Mouse (Mus musculus) adipocyte (in vitro differentiated cells): ENCODE results near the gene Fsd1l.
"Not testable (repeated sequence)": the region's sequence is repeated elsewhere in the genome, so short reads cannot be mapped to it uniquely, and the experiment has no call there.

Experiments
- DNase-seq: peaks from one replicate; pipeline ENCODE4 v3.0.0-alpha.2; 2016; ENCODE audit warnings: low spot score

Gene Fsd1l

DNA sequence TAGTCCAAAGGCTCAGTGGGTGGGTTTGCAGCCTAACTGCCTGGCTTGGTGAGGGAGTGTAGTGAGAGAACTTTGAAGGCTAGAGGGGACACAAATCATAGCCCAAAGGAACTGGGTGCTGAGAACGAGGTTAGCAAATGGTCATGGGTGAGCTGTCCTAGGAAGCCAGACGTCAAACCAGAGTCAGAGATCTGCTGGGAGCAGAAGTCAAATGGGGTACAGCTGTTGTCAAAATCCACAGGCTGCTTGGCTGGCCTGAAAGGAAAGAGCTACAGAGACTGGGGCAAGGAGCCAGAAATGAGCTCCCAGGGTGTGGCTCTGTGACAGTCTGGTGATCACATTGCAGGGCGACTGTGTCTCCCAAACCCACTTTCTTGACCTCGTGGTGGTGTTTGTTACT, 2.3 kb upstream of the Fsd1l start:
- peak; percentile 35 for DNase-seq

DNA sequence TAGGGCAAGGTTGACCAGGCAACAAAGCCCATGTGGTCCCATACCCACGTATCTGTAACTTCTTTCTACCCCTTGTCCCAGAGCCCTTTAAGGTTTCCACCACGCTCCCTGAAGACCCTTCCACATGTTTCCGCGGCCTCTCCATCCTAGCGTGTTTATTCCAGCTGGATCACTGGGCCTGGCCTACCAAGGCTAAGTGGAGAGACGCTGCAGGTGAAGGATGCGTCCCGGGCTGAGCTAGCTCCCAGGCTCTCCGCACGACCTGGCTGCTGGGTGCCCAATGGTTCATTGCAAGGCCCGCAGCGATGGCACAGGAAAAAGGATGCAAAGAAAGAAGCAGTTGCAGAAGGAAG, 332 bp upstream of the Fsd1l start:
- DNase-seq = no peak

DNA sequence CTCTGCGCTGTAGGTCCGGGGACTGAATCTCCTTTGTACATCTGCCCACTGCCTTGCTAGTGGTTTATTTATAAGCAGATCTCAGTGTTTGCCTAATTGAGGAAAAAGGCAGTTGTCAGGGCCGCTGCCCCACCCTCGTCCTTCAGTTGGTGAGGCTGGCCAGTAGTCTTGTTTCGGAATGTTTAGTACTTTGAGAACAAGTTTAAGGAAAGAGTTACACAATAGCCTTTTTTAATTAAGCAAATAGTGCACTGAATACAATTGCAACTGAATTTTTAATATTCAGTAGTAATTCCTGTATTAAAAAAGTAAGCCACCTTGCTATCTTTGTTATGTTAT, 709 bp downstream of the Fsd1l start:
- peak; percentile 7 for DNase-seq

DNA sequence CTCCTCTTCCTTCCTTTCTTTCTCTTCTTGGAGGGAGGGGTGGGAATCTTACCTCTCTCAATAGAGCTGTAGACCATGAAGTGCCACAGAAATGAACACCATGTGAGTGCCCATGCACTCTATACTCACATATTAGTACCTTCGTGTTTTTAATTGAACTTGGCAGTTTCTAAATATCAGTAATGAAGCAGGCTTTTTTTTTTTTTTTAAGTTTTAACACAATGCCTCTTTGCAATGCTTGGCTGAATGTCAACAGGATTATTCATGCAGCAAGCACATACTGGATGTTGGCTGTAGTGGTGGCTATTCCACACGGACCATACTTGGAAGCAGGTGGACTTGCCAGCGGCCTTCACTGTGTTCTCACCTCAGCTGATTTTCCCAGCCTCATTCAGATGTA, 4.1 kb downstream of the Fsd1l start:
- DNase-seq = peak; percentile 32

DNA sequence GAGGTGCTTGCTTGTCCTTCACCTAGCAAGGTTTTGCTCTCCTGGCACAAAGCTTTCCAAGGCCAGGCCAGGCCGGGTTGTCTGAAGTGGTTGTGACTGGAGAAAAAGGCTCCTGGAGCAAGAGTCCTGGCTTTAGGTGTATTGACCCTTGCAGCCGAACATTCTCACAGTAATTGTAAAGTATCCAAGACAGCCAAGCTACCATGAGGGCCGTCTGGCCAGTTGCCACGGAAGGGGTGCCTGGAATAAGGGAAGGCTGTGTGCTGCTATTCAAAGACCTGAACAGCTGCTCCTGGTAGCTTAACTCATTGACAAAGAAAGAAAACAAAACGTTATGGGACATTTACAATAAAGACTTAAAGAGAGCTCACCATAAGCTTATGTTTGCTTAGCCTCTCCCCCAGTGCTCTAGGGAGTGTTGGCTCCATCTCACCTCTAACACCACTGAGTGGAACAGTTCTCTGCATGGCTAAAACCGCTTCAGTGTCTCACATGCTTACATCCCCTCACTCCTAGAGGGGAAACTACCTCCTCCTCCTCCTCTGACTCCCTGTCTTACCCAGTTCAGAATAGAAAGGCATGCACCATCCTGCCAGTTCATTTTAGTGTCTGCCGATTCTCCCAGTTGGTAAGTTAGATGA, 6.1 kb downstream of the Fsd1l start:
- DNase-seq = no peak

DNA sequence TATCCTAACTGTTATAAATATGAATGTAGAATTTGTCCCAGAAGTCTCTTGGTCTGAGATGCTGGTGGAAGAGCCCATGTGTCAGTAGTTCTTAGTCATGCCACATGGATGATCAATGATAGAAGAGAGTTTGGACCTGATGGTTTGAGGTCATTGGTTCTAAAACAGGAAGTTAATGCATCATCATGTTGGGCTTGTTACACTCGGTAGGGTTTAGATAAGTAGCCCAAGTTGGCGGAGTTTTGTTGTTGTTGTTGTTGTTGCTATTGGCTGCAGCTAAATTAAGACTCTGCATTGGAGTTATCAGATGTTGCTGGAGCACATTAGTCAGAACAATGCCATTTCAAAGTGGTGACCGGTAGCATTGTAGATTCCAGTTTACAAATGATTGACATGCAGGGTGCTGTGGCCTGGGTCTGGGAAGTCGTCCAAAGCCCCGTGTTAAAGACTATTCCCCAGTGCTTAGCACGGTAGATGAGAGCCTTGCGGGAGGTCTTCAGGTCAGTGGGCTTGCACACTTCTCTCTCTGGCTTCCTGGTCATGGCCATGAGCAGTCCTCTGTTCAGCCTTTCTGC, 7.4 kb downstream of the Fsd1l start:
- DNase-seq = no peak

DNA sequence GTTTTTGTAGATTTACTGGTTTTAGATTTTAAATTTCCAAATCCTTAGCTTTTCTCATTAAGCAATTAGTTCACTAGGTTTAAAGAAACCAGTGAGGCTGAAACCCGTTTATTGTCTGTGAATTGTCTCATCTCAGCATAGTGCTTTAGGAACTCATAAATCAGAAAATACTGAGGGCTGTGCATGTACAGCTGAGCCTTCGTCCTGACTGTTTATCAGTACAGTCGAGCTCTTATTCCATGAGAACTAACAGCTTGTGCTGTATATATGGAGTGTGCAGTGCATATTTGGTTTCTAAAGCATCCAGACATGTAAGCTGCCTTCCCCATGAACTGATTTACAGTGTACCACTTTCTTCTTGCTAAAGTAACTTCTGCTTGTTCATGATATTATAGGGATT, 26.8 kb downstream of the Fsd1l start:
- no peak for DNase-seq

DNA sequence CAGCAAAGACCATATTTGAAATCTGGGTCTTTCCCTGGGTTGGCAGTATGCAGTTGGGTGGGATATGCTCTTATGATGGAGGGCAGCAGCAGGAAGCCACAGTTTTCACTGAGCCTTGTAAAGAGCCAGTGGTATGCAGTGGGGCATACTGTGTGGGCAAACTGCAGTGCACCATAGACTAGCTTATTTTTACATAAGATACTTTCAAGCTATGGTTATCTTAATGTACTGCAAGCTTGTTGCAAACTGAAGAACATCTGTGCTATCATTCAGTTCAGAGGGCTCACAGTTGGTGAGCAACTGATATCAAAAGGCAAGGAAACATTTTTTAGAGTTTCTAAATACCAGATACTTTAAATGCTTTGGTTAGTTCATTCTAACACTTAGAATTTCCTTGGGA, 29.4 kb downstream of the Fsd1l start:
- no peak for DNase-seq

DNA sequence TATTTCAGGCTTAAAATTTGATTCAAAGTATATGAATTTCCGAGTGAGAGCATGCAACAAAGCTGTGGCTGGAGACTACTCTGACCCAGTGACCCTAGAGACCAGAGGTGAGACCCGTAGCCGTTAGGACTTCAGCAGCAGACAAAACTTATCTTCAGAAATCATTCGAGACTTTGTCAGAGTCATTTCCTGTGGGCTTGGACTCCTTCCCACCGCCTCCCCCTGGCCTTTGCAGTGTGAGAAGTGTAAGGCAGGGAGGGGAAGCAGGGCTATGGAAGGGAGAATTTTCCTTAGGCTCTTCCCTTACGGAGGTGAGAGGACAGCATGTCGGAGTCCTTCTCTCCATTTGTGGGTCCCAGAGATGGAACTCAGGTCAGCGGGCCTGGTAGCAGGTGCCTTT, 50.8 kb downstream of the Fsd1l start:
- no peak for DNase-seq

DNA sequence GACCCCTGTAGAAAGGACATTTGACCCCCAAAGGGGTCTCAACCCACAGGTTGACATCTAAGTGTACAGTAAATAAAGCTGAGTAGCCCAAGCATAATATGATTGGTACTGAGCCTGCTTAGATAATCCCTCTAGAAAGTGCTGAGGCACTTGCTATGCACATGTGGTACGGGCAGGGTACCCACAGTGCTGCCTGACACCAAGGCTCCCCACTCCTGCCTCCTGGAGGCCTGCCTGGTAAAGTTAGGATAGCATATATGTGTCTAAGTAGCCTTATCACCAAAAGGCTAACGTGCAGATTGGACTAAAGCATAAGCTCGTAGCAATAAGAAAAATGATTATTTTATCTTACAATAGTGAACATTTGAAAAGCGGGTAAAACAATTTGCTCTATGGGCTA, 57.7 kb downstream of the Fsd1l start:
- no peak for DNase-seq

DNA sequence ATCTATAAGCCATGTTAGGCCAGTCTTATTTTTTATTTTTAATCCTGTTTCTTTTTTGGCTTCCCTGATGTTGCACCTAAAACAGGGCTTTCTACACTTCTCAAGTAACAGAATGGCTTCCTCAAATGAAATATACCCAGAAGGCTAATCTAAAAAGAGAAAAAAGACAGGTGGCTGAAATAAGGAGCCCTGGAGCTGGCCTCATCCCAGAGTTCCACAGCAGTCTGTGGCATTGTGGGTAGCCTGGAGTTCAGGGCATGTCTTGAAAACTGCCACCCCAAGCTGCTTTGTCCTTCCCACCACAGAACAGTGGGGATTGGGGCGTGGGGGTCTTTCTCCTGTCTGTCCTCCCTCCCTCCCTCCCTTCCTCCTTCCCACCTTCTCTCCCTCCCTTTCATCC, 60.1 kb downstream of the Fsd1l start:
- no peak for DNase-seq

DNA sequence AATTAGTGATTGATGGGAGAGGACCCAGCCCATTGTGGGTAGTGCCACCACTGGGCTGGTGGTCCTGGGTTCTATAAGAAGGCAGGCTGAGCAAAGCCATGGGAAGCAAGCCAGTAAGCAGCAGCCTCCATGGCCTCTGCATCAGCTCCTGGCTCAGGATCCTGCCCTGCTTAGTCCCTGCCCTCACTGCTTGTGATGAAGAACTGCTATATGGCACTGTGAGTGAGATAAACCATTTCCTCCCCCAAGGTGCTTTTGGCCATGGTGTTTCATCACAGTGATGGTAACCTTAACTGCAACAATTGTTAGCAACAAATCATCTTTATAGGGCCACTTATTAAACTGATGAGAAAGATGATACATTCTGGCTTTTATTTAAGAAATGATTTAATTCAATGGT, 77.9 kb downstream of the Fsd1l start:
- not testable (repeated sequence) for DNase-seq

DNA sequence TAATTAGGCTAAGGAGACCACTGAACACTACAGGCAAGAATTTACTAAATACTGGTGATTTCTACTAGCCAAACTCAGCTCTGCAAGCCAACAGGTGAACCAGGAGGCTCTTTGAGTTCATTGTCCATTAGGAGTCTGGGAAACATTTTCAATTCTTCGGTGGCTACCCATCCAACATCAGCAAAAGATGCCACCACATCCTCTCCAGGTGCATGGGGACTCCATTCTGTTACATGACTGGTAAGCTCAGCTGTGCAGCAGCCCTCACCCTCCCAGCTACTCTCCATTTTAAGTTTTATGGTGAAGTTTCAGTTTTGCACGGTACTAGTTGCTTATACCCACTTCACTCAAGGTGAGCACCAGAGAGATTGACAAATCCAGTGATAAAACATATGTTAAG, 78.8 kb downstream of the Fsd1l start:
- no peak for DNase-seq

DNA sequence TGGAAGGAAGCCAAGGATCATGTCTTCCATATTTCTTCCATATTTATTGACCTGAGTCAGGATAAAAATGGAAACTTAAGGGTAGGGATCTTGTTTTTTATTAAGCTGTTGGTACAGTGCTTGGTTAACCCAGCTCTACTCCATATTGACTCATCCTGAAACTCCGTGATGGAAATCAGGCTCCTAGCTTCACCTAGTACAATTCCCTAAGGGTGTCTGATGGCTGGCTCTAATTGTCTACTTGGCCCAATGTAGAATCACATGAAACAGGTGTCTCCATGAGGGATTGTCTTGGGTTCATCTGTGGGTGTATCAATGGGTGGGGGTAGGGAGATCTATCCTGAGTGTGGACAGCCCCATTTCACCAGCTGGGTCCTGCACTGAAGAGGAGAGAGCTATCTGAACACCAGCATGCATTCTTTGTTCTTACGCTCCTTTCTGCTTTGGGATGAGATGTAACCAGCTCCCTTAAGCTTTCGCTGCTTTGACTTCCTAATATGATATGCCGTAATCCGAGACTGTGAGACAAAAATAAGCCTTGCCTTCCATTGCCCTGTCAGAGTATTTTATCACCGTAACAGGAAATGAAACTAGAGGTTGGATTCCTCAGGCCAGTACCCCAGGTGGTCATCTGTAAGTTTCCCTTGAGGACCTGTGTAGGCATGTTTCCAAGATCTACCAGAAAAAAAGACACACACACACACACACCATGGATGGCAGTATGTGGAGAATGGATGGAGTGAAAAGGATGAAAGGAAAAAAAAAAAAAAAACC, 79.5 kb downstream of the Fsd1l start:
- DNase-seq = no peak

DNA sequence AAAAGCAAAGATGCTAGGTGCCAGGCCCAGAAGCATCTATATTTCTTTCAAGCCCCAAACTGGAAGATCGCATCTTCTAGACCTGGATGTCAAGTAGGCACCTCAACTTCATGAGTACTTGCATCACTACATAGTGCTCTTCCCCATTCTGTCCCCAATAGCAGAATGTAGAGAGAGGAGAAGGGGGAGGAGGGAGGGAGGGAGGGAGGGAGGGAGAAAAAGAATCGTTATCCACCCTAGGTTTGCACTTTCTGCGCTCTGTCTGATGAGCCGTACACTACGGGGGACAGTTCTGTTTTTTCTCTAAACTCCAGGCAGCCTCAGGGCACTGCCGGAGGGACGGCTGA, 82.4 kb downstream of the Fsd1l start, which contains the start of gene Fktn:
Fktn (plus strand) TSS at position 295 of the 347 bp plus-strand sequence.
- no peak for DNase-seq

DNA sequence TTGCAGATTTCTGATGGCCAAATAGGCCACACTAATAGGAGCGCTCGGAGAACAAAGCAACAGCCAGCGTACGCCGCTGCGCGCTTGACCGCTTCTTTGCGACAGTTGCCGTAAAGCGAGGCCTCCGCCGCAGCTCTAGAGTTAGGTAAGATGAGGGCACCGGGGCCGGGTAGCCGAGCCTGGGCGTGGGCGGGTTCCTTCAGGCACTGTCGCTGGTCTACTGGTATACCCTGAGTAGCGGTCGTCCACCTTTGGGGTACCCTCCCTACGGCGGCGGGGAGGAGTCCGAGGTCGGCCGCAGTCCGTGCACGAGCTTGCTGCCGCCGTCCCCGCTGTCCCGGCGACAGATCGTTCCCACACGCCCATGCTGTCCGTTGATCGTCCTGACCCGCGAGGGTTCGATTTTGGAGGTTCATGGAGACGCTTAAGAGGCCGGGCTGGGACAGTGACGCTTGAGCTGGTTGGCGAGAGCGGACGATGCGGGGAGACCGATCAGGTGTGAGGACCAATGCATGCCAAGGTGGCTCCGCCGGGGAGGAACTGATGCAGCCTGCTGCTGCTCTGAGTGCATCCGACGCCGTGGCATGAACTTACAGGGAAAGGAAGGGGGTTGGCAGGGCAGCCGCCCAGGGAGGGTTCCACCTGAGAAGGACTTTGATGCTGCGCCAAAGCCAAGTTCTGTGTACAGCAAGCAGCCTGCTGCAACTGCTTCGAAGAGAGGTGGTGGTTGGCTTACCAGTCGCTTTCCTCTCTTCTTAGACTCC, 83.0 kb downstream of the Fsd1l start:
- DNase-seq = peak; percentile 91

DNA sequence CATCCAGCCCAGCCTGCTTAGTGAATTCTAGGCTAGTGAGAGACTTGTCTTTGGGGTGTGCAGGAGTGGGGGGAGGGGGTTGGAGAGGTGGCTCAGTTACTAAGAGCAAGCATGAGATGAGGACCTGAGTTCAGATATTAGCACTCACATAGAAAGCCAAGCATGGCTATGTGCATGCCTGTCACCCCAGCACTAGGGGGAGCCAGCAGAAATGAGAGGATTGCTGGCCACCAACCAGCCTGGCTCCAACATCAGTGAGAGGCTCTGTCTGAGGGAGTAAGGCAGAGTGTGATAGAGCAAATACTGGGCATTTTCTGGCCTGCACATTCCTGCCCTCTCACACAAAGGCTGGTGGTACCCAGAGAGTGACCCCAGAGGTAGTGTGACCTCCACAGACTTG, 84.7 kb downstream of the Fsd1l start:
- DNase-seq = peak; percentile 45

DNA sequence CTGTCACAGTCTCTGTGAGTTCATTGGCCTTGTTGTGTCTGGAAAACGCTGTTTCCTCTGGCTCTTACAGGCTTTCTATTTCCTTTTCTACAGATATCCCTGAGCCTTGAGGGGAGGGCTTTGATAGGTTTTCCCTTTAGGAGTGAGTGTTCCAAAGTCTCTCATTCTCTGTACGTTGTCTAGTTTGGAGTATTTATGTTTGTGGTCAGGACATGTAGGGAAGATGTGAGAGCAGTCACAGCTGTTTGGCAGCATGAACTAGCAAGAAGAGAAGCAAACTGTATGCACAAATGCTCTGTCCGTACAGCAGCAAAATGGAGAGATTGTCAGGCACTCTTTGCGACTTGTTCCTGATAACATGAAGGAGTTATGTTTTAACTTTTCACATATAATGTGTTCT, 86.3 kb downstream of the Fsd1l start:
- no peak for DNase-seq

DNA sequence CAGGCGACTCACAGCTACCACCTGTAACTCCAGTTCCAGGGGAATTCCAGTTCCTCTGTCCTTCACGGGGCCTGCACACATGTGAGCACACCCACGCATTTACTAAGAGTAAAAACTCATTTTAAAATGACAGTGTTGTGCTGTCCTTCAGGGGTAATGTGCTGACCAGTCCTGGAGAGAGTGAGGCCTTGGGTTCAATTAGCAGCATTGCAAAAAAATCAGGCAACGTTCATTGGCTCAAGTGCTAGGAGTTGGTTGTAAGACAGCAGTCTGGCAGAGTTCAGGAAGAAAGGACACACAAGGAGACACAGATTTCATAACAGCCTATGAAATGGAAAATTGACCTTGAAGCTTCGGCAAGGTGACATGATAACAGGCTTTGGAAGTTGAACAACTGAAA, 87.0 kb downstream of the Fsd1l start:
- DNase-seq = no peak

DNA sequence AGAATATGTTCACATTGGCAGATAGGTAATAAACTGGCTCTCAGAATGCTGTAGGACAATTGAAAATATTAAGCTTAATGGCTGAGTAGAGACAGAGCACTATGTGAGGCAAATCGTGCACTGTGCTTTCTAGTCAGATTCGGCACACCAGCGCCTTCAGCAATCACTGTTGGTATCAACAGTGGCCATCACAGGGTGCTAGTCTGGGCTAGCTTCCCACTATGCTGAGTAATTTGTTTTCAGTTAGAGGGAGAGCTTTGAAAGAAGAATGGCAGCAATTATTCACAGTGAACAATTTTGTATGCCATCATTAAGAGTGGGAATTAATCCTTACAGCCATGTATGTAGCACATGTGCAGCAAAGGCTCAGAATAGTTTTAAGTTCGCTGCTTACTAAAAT, 91.2 kb downstream of the Fsd1l start:
- no peak for DNase-seq

DNA sequence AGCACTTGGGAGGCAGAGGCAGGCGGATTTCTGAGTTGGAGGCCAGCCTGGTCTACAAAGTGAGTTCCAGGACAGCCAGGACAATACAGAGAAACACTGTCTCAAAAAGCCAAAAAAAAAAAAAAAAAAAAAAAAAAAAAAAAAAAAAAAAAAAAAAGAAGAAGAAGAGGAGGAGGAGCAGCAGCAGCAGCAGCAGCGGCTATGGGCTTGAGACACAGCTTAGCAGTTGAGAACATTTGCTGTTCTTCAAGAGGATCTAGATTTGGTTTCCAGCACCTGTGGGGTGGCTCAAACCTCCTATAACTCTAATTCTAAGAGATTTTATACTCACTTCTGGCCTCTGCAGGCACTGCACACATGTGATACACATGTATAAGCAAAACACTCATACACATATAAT, 94.8 kb downstream of the Fsd1l start:
- DNase-seq = not testable (repeated sequence)

DNA sequence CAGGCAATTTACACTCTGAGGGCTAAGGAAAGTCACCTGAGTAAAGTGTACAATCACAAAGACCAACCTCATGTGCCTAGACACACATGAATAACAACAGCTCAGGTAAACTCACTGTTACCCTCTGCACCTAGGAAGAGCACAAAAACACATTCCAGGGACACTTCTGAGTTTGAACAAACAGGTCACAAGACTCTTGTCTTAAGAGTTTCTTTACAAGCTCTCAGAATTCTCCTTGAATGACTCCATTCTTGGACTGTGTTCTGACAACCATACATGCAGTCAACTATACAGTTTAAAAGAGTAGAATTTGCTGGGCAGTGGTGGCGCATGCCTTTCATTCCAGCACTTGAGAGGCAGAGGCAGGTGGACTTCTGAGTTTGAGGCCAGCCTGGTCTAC, 96.8 kb downstream of the Fsd1l start:
- DNase-seq = no peak

DNA sequence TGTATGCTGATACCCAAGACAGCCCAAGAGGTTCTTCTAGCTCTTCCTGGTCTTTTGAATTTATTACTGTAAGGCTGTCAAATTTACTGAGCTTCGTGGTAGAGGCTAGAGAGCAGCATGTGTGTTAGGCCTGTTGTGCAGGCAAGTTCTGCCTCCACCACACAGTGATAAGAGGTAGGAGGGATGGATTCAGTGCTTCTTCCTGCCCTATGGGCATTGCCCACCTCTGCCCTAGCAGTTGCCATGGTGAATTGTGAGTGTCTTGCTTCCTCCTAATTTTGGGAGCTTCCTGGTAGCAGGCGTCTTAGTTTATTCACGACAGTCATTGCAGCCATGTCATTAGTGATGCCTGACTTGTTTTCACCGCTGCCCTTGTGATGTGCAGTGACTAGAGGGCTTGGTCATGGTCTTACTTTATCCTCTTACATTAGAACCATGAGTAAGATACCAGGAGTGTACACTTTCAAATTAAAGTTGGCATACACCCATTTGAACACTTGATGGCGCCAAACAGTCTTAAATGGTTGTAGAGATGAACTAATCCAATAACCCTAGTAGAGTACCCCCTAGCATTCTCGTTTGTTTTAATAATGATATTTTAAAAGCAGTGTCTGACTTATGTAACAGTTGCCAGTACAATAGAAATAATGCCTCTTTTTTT, 107.8 kb downstream of the Fsd1l start:
- DNase-seq = peak; percentile 65
